Mouse (Mus musculus): Measurements from ENCODE around the gene Zfp398.

The Zfp398 gene

DNA sequence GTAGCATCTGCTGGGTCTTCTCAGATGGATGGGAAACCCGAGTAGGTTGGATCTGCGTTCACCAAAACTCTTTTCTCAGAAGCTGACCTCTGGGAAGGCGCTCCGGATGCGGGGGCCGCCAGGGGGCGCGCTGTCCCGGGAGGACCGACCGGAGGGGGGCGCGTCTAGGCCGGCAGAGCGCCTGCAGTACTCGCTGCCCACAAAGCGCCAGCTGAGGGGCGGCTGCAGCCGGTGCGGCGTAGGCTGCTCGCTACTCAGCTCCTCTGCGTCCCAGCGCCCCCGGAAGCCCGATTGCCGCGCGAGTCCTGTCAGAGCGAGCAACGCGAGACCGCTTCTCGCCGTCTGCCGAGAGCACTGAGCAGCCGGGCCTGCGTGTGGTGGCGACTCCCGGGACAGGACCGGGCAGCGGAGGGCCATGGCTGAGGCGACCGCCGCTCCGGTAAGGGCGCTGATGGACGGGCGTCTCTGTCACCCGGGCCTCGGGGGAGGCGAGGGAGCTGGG is at the start of gene Zfp398:
Gene Zfp398, plus strand, starts transcription at position 180 of the 502 bp plus-strand sequence.
- peak; percentile 96 for DNase-seq (ENCODE audit: low spot score)

DNA sequence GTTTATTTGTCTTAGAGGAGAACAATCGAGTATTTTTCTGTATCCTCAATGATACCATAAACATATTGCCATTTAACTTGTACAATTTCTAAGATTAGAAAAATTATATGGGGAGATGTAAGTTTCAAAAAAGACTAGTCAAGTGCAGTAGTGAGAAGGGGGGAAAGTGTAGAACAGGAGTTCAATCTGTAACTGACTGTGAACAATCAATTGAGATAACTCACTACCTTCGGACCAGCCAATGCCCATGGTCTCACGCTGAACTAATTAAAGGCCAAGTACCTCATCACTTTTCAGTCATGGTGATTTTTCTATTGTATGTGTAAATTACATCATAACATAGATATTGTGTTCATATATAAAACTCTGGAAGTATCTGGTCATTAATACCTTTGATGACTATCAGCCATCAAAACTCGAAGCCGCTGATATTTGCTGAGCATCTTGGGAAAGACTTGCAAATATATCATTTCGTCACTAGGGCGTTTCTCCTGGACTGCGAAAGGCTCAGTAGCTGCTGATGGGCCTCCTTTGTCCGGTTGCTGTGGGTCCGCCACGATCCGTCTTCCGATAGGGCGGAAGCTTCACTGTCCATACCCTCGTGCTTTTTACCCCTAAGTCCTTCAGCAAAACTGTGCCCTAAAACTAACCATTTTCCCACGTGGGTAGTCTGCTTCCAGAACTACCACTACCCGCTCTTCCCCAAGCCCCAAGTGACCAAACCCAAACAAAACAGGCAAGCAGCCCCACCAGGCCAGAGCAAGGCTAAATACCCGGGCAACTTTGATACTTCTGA is 47.3 kb upstream of the Zfp398 start:
- peak; percentile 60 for DNase-seq (ENCODE audit: low spot score)

DNA sequence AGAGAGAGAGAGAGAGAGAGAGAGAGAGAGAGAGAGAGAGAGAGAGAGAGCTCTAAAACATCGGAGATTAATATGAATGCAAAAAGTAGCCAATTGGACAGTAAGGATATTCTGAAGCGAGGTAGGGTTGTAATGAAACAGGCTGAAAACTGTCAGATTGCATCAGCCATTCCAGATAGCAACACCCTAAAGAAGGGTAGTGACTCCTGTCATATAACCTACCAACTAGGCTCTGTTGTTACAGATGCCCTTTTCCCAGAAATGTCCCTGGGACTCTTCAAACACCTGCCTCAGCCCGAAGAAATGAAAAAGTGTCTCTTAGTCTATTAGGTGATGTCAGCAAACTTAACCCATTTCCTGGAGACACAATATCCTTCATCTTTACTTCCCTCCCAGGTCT is 46.6 kb upstream of the Zfp398 start:
- no peak for DNase-seq (ENCODE audit: low spot score)

DNA sequence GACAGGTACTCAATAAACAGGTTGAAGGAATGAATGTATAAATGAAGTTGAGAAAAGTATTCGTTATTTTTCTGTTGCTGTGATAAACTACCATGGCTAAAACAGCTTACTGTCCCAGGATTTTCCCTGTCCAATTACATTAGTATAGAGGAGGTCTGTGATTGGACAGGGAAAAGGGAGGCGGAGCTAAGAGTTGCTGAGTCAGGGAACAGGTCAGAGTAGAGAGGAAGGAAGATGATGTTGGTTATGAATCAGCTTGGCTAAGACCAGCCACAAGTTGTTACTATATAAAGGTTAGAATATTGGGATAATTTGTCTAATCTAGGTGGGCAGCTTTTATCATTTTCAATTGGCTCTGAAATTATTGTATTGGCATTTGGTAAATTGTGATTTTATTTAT is 44.7 kb upstream of the Zfp398 start:
- DNase-seq (ENCODE audit: low spot score) = no peak

DNA sequence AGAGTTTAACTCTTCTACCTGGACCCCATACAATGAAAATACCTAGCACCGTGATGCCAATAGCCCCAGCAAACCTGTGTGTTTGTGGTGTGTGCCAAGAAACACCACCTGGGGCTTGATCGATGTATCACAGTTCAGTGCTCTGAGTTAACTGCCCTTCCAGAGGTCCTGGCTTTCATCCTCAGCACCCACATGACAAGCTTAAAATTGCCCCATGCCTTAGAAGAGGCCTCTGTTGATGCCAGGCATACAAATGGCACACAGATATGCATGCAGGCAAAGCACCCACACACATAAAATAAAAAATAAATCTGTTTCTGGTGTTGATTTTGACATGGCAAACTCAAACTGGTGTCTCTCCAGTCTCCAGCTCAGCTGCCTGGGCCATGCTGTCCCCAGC is 42.9 kb upstream of the Zfp398 start:
- no peak for DNase-seq (ENCODE audit: low spot score)

DNA sequence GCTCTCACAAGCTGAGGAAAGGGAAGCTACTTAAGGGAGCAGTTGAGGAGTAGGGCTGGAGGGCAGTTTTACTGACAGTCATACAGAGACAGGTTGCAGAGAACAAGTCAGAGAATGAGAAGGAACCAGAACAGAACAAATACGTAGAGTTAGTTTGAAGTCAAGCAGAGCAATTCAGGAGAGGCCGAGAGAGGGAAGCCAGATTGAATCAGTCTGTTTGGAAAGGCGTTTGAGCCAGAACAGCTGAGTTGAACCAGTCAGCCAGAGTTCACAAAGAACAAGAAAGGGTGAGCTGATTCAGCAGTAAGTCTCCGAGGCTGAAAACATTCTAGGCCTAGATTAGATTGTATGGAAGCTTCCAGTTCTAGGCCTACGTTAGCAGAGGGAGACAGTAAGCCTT is 42.2 kb upstream of the Zfp398 start:
- no peak for DNase-seq (ENCODE audit: low spot score)

DNA sequence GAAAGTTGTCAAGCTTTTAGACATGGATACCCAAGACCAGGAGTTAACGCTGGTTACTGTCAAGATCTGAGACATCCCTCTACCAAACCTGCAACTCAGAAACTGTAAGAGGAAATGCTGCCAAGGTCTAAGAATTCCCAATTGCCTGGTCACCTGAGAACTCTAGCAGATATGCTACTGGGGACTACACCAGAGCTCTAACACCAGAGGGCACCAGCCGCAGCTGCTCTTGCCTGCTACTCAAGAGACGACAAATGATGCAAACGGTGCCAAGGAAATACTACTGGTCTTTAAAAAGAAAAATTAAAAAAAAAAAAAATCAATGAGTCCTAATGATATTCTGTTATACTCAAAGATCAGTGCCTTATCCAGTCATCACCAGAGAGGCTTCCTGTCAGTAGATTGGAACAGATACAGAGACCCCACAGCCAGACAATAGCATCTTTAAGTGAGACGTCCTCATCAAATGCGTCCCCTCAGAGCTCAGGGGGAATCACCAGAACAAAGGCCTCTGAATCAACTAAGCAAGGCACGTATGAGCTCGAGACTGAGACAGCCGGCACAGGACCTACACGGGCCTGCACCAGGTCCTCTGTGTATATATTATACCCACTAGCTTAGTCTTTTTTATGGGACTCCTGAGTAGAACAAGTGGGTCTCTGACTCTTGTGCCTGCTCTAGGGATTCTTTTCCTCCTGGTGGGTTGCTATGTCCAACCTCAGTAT is 41.2 kb upstream of the Zfp398 start:
- no peak for DNase-seq (ENCODE audit: low spot score)

DNA sequence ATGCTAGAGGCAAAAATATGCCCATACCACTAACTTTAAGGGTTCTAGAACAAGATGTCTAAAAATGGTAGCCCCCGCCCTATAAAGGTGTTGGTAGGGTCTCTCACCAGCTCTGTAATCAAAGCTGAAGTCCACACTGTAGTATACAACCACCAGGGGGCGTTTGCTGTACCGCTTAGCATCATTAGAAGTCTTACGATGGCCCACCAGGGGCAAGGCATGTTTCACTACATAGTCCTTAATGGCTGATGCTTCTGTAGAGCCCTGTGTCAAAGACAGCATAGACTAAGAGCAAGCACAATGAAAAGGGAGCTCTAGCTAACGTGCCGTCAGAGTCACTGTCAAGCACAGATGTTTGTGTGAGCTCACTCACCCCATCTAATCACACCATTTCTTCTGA is 36.4 kb upstream of the Zfp398 start:
- DNase-seq (ENCODE audit: low spot score) = no peak

DNA sequence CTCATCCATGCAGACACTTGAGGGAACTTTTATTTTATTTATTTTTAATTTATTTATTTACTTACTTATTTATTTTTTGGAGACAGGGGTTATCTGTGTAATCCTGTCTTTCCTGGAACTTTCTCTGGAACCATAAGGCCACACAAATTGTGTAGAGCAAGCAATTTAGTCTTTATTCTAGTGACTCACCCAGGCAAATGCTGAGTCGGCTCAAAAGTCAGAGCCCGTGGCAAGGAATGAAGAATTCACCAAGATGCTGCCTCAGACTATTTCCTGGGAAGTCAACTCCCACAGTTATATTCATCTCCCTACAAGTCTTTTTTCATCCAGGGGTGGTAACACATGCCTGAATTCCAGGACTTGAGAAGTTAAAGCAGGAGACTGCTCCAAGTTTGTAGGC is 29.9 kb upstream of the Zfp398 start:
- no peak for DNase-seq (ENCODE audit: low spot score)

DNA sequence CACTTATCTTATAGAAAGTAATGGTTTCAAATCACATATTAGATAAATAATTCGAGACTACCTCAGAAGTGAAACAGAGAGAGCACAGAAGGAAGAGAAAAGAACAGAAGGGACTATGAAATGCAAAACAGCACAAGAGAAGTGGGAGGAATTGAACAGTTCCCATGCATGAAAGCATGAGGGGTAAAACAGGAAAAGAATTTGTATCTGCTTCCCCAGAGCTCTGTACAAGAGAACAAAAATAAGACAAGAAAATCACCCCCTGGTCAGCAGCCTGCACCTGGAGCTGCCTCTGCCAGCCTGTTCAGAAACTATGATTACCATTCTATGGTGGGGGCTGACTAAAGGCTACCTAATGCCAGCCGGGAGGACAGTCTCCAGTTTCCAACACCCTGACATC is 28.0 kb upstream of the Zfp398 start:
- DNase-seq (ENCODE audit: low spot score) = no peak

DNA sequence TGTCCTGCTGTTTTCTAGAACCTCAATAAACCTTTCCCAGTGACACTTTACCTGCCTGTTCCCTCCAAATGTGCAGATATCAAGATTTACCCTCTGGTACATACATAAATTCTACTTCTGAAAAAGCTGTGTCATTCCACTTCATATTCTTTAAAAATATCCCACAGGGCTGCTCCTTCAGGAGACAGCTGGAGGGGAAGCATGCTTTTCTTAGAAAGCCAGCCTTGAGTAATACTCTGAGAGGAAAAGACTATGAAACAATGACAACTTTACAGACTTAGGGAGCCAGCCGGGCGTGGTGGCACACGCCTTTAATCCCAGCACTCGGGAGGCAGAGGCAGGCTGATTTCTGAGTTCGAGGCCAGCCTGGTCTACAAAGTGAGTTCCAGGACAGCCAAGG is 26.9 kb upstream of the Zfp398 start:
- DNase-seq (ENCODE audit: low spot score) = no peak

DNA sequence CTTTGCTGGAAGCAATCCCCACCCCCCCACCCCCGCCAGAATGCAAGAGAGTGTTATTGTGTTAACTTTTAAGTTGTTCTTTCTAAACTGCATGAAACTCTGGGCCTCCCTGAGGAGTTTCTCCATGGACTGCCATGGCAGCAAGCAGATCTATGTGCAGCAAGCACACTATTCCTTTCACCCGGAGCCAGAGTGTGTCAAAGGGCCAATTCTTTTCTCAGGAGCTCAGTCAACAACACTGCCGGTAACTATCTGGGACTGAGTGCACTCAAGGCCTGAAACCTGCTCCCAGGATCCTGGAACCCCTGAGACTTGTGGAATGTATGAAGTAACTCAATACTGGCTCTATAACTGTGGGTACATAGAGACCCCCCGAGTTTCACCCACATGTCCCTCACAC is 26.4 kb upstream of the Zfp398 start:
- no peak for DNase-seq (ENCODE audit: low spot score)

DNA sequence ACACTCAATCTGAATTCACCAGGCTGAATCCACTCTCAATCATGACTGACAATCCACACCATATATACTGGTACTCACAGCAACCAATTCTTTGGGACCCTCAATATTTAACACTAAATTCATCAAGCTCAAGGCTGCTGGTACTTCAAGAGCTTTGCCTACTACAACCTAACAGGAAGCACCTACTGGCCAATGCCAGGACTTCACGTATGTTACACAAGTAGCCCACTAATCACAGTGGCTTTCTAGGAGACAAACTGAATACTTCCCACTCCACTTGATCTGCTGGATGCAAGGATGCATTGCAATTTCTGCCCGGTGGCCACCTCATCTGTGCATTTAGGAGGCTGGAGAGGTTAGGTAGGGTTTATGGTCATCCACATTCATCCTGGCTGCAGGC is 25.3 kb upstream of the Zfp398 start:
- no peak for DNase-seq (ENCODE audit: low spot score)

DNA sequence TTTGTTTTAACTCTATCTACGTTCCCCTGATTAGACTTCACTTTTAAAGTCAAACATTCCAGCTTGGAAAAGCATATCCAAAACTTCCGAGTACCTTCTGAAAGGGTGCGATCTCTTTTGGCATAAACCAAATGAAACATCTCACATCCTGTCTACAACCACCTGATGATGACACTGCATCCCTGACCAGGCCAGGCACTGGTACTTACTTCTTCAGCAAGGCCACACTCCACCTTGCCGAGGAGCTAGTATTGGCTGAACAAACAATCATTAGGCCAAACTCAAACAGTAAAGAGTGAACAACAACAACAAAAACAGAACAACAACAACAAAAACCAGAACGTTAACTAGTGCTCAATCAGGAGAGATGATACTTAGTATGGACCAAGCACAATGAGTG is 24.1 kb upstream of the Zfp398 start:
- DNase-seq (ENCODE audit: low spot score) = no peak

DNA sequence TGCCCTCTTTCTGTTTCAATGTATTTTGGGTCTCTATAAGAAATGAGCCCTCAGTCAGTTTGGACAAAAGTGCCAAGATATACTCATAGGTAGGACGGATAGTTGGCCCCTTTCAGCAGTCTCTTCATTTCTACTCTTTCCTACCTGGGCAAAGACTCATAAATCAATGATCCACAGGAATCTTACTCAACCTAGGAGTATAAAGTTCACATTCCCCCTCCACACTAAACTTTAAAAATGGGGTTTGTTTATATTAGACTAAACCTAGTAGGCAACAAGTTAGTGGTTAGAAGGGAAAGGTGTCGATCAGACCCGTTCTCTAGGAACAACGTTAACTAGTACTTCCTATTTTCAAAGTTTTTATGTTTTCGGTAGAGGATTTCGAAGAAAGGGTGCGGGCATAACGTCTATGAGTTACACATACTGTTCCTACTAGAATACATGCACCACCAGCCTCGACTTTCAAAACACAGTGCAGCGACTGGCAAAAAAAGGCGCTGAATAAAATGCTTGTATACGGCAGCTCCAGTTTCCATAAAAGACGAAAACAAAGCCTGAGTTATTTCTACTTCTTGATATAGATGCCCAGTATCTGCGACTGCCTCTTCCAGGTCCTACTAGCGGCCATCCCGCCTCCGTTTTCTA is 23.1 kb upstream of the Zfp398 start:
- no peak for DNase-seq (ENCODE audit: low spot score)

DNA sequence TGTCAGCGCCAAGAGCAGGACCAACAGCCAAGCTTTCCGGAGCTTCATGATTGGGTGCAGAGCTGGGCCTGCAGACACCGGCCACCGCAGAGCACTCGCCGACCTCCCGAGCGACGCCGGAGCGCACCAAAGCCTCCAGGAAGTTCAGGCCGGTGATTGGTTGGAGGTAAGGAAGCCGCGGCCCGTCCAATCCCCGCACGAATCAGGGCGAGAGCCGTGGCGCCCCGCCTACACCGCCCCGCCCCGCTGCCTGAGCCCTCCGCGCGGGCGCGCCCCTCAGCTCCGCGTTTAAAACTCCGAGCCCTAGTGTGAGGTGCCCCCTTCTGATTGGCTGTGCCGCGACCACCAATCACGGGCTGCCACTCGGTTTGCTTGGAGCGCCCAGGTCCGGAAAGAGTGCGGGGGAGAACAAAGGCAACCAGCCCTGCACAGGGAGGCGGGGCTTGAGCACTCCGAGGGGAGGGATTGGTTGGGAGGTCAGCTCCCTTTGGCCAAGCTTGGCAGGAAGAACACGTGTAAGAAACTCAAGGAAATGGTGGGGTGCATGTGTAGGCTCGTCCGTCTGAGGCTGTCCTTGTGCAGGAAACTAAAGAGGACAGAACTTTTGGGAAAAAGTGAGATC is 22.1 kb upstream of the Zfp398 start, which contains the start of gene Pdia4:
Gene Pdia4, minus strand, starts transcription at position 174 of the 622 bp plus-strand sequence.
- peak; percentile 97 for DNase-seq (ENCODE audit: low spot score)

DNA sequence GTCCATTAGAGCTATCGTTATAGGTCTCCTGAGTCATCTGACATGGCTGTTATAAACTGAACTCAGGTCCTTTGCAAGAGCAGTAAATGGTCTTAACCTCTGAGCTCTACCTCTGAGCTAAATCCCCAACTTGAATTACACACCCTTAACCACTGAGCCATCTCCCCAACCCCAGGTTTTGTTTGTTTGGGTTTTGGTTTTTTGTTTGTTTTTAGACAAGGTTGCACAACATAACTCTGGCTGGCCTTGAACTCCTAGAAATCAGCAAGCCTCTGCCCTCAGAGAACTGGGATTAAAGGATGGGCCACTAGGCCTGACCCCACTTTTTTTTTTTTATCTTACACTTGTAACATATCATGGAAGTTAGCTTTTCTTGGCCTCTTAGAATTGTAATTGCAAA is 19.3 kb upstream of the Zfp398 start:
- DNase-seq (ENCODE audit: low spot score) = no peak

DNA sequence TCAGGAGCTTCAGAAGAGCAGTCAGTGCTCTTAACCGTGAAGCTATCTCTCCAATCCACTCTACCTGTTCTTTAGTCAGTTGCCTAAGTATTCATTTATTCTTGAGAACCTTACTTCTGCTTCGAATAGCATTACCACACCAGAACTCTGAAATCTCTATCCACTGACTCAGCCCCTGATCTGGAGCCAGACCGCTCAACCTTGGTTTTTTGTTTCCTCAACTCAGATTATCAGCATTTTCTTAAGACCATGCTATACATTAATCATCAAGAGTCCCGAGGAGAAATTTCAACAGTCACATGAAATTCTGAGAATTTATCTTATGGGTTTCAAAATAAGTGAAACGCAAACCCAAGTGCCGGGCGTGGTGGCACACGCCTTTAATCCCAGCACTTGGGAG is 16.7 kb upstream of the Zfp398 start:
- no peak for DNase-seq (ENCODE audit: low spot score)

DNA sequence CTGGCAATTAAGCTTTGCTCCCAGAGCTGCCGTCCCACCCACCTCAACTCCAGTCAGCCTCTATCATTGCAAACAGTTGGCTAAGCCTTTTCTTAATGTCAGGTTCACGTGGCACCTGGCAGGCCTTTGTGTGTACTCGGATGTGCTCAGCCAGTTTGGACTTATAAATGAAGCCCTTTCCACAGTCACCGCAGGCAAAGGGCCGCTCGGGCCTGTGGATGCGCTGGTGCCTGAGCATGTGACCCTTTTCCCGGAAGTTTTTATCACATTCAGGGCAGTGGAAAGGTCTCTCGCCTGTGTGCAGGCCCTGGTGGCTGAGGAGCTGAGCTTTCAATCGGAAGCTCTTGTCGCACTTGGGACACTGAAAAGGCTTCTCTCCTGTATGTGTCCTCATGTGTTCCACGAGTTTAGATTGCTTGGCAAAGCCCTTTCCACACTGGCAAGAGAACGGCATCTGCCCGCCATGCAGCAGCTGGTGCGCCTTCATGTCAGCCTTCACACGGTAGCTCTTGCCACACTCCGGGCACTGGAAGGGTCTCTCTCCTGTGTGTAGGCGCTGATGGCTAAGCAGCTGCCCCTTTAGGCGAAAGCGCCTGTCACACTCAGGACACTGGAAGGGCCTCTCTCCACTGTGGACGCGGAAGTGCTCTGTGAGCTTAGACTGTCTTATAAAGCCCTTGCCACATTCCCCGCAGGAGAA is 15.7 kb upstream of the Zfp398 start:
- DNase-seq (ENCODE audit: low spot score) = no peak

DNA sequence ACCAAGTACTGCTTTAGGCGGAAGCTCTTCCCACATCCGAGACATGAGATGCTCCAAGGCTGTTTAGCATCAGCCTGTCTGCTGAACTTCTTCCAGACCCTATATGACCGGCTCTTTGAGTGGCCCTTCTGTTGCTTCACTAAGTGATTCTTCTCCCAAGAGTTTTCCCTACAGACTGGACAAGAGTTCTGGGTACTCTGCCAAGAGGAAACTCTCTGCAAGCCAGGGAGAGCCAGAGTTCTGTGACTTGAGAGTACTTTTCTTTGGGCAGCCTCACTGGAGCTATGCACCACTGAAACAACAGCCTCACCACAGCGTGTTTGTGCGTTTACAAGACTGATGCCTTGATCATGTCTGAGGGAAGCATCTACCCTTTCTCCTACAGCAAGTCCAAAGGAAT is 14.2 kb upstream of the Zfp398 start:
- no peak for DNase-seq (ENCODE audit: low spot score)

DNA sequence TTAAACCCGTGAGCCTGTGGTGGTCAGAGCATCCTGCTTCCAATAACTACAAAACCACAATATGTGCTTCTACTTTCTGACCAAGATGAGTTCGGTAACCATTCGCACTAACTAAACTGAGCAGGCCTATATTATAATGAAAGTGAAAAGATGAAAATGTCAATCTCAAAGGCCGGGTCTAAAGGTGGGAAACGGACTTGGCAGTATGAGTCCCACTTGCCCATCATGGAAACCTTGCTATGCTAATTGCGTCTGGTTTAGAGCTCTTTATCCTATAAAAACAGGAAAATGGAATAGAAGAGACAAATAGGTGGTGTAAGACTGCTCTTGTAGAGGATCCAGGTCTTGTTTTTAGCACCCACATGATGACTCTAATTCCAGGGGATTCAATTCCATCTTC is 13.7 kb upstream of the Zfp398 start:
- DNase-seq (ENCODE audit: low spot score) = no peak

DNA sequence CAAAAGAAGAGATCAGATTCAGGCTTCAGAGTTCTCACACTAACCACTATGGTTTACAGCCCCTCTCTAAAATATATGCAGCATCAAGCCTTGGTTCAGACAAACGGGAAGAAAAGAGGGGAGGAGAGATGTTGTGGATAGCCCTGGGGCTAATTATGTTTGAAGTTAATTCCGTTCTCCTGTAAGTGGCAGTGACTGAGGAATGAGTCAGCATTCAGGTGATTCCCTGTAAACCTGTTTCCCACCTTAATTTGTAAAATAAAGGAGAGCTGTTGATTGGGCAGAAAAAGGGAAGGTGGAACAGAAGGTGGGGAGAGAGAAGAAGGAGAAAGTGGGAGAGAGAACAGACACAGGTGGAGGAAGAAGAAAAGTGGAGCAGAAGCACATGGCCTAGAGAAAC is 11.2 kb upstream of the Zfp398 start:
- DNase-seq (ENCODE audit: low spot score) = no peak
